Mouse (Mus musculus) lung, embryonic 16.5 days (tissue): Measurements from ENCODE around the gene Wscd2. TPM values are rescaled to one million over a fixed set of nuclear protein-coding genes. Genes with fewer than 3 reads are reported as not detected.

Source experiments
- ATAC-seq: fragments of 200-750 bp; cut with Nextera tagmentation; 2 replicates; pipeline ENCODE4 v1.8.0; 2017; ENCODE audit warnings: low read depth, mild to moderate bottlenecking, moderate library complexity
- H3K27ac ChIP-seq: fragments of 300-500 bp; sonication (generic); 2 replicates; pipeline ENCODE4 v1.5.1; 2014; ENCODE audit warnings: mild to moderate bottlenecking, control low read depth, low read length
- H3K27me3 ChIP-seq: fragments of 300-500 bp; sonication (generic); 2 replicates; pipeline ENCODE4 v1.6.1; 2014; ENCODE audit warnings: low read depth, low read length, mixed read lengths; ENCODE audit not compliant: control insufficient read depth, insufficient read depth
- H3K36me3 ChIP-seq: fragments of 300-500 bp; sonication (generic); 2 replicates; pipeline ENCODE4 v1.6.1; 2014; ENCODE audit warnings: low read length; ENCODE audit not compliant: control insufficient read depth, insufficient read depth
- H3K4me1 ChIP-seq: fragments of 300-500 bp; sonication (generic); replicated peaks from 2 replicates; pipeline ENCODE4 v1.6.1; 2014; ENCODE audit warnings: low read length, mixed read lengths; ENCODE audit not compliant: control insufficient read depth, insufficient read depth
- H3K4me2 ChIP-seq: fragments of 300-500 bp; sonication (generic); 2 replicates; pipeline ENCODE4 v1.6.1; 2014; ENCODE audit warnings: low read depth, low read length, control low read depth
- H3K4me3 ChIP-seq: fragments of 300-500 bp; sonication (generic); 2 replicates; pipeline ENCODE4 v1.5.1; 2014; ENCODE audit warnings: mild to moderate bottlenecking, low read length, control low read depth
- H3K9ac ChIP-seq: fragments of 300-500 bp; sonication (generic); 2 replicates; pipeline ENCODE4 v1.6.1; 2014; ENCODE audit warnings: low read length, control low read depth
- H3K9me3 ChIP-seq: fragments of 300-500 bp; sonication (generic); 2 replicates; pipeline ENCODE4 v1.6.1; 2016; ENCODE audit warnings: low read length; ENCODE audit not compliant: control insufficient read depth
- WGBS: fragments of 180-500 bp; shearing (Covaris S2); extraction: QIAGEN DNeasy Blood & Tissue Kit; methylation state at CpG from one replicate; pipeline ENCODE4 v1.1.7; 2014; 5-methylcytosine and 5-hydroxymethylcytosine counted together
- polyA plus RNA-seq: library from polyadenylated mRNA; unstranded; fragments of >200 nt; fragmentation: Nextera tagmentation; extraction: Ambion mirVana; gene quantifications from 2 replicates; pipeline ENCODE4 v1.2.1, GENCODE M21; 2015

Gene Wscd2
- polyA plus RNA-seq, 1 experiment from 2014 or later = 4.8 TPM

DNA sequence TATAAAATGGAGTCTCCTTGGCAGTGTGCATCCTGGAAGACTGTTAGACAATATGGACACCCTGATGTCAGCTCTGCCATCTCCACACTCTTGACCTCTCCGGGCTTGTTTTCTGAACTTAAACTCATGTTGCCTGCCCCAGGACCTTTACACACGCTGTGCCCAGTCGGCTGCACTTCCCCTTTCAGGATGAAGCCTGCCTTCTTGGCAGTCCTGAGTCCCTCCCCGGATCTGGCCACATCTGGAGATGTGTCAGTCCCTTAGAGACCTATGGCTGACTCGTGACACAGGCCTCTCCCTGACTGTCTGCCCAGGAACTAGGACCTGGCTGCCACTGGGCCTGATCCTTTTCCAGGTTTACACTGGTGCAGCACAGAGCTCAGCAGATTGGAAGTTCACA, 16.6 kb downstream of the Wscd2 start:
- Histone ChIP-seq H3K9ac (no peak overlapping the region), H3K27me3 (no peaks in the 10 kb centered on the region), H3K36me3 (no peaks in the 10 kb centered on the region), H3K4me3 (no peak overlapping the region), H3K4me1 (0 out of 2 replicates have a peak, but pooled peaks cover 2% of the 10 kb centered on the region), H3K9me3 (no peaks in the 10 kb centered on the region), H3K4me2 (no peak overlapping the region), H3K27ac (no peak overlapping the region)
- ATAC-seq = no peak
- 79% methylated on average over 5 of the region's 5 CpGs for WGBS

DNA sequence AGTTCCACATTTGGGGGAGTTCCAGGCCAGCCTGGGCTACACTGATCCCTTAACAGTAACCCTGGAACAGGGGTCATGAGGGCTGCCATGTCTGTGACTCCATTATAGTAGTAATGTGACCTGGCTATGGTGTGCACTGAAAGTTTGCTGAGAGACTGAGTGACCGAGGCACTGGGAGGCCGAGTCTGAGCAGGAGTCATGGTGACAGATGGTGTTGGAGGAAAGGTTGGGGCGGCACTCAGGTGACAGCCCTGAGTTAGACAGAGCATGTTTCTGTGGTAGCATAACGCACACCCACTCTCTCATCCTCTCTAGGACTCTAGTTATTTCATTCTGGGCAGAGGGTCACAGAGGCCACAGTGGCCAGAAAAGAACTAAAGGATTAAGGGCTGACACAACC, 19.0 kb downstream of the Wscd2 start:
- WGBS = 81% methylated on average over 4 of the region's 4 CpGs
- Histone ChIP-seq H3K27ac (no peak overlapping the region), H3K4me1 (peaks cover 6% of the 10 kb centered on the region), H3K36me3 (no peaks in the 10 kb centered on the region), H3K9ac (no peak overlapping the region), H3K4me3 (no peak overlapping the region), H3K9me3 (no peaks in the 10 kb centered on the region), H3K27me3 (no peaks in the 10 kb centered on the region), H3K4me2 (no peak overlapping the region)
- no peak for ATAC-seq

DNA sequence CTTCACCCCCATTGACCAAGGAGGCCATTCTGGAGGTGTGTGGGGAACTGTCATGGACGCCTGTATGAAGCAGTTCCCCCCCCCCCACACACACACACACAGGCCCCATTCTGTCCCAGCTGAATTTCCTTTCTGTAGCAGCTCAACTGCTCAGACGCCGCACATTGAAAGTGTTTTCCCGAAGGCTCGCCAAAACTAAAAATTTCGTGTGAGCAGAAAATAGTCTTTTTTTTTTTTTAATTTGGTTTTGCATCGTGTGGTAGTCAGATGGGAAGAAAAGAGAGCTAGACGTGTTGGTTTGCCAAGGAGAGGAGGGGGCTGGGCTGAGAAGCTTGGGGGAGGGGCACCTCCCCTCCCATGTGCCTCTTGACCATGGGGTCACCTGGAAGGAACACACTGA, 23.5 kb downstream of the Wscd2 start:
- Histone ChIP-seq H3K36me3 (no peaks in the 10 kb centered on the region), H3K27ac (no peak overlapping the region), H3K27me3 (no peaks in the 10 kb centered on the region), H3K9me3 (no peaks in the 10 kb centered on the region), H3K4me1 (peaks cover 7% of the 10 kb centered on the region), H3K4me3 (no peak overlapping the region), H3K4me2 (no peak overlapping the region), H3K9ac (no peak overlapping the region)
- 49% methylated on average over 8 of the region's 8 CpGs for WGBS
- no peak for ATAC-seq

DNA sequence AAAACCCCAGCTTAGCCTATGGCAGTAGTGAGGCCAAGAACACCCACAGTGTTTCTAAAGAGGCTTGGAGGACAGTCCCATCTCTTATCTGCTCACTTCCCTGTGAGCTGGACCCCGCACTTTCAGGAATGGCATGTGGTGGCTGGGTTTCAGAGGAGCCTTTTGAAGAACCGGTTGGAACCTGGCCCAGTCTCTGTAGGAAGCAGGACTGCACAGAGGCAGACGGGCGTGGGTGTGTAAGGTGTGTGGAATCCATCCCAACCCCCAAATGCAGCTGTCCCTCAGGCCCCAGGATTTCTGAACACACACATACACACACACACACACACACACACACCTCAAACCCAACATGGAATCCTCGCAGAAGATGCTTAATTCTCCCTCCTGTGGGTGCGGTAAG, 23.9 kb downstream of the Wscd2 start:
- WGBS = 41% methylated on average over 6 of the region's 6 CpGs
- ATAC-seq = no peak

DNA sequence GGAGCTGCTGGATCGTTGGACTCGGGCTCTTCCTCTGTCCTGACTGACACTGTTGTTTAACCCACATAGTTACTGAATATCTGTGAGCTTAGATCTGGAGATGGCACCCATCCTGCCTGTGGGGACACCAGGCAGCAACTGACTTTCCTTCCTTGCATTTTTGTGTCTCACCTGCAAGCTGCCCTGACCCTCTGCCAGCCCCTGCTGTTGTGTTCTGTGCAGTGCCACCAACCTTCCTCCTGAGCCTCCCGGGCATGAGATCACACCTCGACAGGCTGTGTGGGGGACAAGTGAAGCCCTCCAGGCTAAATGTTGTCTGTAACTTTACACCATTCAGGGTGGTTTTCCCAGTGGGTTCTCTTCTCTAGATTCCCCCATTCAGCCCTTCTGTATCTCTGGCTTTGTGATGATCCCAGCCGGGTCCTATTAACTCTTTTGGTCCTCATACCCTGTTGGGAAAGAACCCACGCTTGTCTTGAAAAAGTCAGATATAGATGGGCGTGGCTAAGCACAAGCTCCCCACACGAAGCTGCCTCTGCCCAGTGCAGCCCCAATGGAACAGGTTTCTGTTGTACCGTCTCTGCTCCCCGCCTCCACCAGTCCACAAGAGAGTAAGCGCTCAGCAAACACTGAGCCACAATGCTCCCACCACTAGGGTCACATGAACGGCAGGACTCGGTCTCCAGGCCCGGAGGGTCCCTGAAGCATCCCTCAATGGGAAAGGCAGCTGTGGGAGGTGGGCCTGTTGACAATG, 26.2 kb downstream of the Wscd2 start:
- peaks cover 7% of the 10 kb centered on the region for H3K4me1 ChIP-seq
- no peak overlapping the region for H3K9ac ChIP-seq
- no peaks in the 10 kb centered on the region for H3K27me3 ChIP-seq
- 29% methylated on average over 14 of the region's 14 CpGs for WGBS
- H3K4me3 ChIP-seq = no peak overlapping the region
- H3K36me3 ChIP-seq = no peaks in the 10 kb centered on the region
- no peak overlapping the region for H3K27ac ChIP-seq
- peak overlapping the region; percentile 13; the same call in 1 of the 2 replicates for H3K4me2 ChIP-seq
- H3K9me3 ChIP-seq = no peaks in the 10 kb centered on the region
- ATAC-seq = peak; percentile 16

More for the DNA sequence above, 23.9 kb downstream of the Wscd2 start:
- Histone ChIP-seq H3K4me3 (no peak overlapping the region), H3K9ac (no peak overlapping the region), H3K9me3 (no peaks in the 10 kb centered on the region), H3K36me3 (no peaks in the 10 kb centered on the region), H3K27ac (no peak overlapping the region), H3K4me1 (peaks cover 7% of the 10 kb centered on the region), H3K27me3 (no peaks in the 10 kb centered on the region), H3K4me2 (no peak overlapping the region)

DNA sequence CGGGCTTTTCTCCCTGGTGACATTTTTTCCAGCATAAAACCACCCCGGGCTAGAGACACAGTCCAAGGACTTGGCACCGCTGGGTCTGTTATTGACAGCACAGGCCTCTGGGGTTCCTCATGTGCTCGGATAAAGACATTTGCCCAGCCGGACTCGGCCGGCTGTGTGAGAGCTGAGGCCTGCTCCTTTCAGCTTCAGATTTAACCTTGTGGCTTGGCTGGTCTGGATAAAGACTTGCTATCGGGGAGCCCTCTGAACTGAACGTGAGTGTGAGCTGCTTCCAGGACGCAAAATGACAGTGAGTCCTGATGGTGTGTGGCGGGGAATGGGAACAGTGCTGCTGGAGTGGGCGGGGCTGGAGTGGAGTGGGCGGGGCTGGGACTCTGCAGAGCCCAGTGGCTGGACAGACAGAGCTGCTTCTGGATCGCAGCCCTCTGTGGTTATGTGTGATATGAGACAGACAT, 26.8 kb downstream of the Wscd2 start:
- H3K4me1 ChIP-seq = peaks cover 7% of the 10 kb centered on the region
- peak overlapping the region; percentile 13; the same call in 1 of the 2 replicates for H3K4me2 ChIP-seq
- no peaks in the 10 kb centered on the region for H3K27me3 ChIP-seq
- H3K36me3 ChIP-seq = no peaks in the 10 kb centered on the region
- 18% methylated on average over 14 of the region's 14 CpGs for WGBS
- H3K9ac ChIP-seq = no peak overlapping the region
- peak; percentile 90 for ATAC-seq
- no peaks in the 10 kb centered on the region for H3K9me3 ChIP-seq
- H3K4me3 ChIP-seq = no peak overlapping the region
- H3K27ac ChIP-seq = no peak overlapping the region

DNA sequence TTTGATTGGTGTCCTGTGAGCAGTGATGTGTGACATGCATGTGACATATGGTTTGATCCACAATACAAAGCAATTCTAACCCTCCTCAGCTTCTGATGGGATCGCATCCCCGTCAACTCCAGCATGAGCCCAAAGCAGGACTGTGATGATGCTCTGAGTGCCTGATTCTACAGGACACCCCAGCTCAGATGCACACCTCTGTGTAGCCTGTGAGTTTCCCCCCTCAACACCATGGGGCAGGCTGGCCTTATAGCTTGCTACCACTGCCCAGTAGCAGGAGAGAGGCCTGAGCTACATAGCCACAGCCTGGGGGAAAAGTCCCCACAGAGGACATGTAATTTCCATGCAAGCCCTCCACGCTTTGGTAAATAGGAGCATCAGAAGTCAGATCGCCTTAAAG, 27.3 kb downstream of the Wscd2 start:
- Histone ChIP-seq H3K4me2 (no peak overlapping the region), H3K9ac (no peak overlapping the region), H3K4me1 (peaks cover 7% of the 10 kb centered on the region), H3K27me3 (no peaks in the 10 kb centered on the region), H3K27ac (no peak overlapping the region), H3K4me3 (no peak overlapping the region), H3K9me3 (no peaks in the 10 kb centered on the region), H3K36me3 (no peaks in the 10 kb centered on the region)
- WGBS = 62% methylated on average over 4 of the region's 4 CpGs
- ATAC-seq = no peak

DNA sequence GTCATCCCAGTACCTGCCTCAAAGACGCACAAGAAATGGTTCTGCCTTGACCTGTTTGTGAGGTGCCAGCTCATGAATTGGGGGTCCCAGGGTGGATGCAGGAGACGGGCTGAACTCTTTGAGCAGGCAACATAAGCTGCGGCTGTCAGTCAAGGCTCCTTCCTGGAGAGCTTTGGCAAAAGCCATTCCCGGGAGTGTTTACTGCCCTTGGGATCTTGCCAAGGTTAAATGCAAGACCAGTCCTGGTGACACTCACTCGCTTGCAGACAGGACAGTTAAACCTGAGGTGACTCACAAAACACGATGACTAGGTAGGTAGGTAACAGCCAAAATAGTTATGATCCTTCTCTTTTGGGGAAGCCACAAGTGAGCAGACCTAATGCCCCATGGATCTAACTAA, 30.9 kb downstream of the Wscd2 start:
- Histone ChIP-seq H3K27ac (no peak overlapping the region), H3K4me1 (peaks cover 2% of the 10 kb centered on the region; the same call in 1 of the 2 replicates), H3K4me3 (no peak overlapping the region), H3K4me2 (no peak overlapping the region), H3K27me3 (no peaks in the 10 kb centered on the region), H3K9me3 (no peaks in the 10 kb centered on the region), H3K36me3 (no peaks in the 10 kb centered on the region), H3K9ac (no peak overlapping the region)
- WGBS = 54% methylated on average over 6 of the region's 6 CpGs
- ATAC-seq = no peak

DNA sequence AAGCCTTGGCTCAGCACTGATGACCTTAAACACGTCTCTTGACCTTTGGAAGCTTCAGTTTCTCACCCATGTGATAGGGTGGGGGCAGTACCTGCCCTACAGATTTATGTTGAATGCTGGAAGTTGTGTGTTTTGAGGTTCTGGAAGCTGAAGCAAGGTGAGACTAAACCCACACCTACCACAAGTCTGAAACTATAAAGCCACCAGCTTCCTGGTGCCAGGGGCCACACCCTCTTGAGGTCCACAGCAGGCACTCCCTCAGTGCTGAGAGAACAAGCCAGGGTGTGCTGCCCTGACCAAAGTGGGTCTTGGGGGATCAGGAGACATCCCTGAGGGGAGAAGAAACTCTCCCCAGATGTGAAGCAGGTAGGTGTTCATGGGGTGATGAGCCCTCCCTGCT, 48.7 kb downstream of the Wscd2 start:
- H3K4me2 ChIP-seq = no peak overlapping the region
- H3K27me3 ChIP-seq = no peaks in the 10 kb centered on the region
- no peak overlapping the region for H3K27ac ChIP-seq
- H3K4me1 ChIP-seq = no peaks in the 10 kb centered on the region
- H3K4me3 ChIP-seq = no peak overlapping the region
- WGBS = 11% methylated on average over 1 of the region's 1 CpGs
- H3K9me3 ChIP-seq = no peaks in the 10 kb centered on the region
- H3K9ac ChIP-seq = no peak overlapping the region
- H3K36me3 ChIP-seq = no peaks in the 10 kb centered on the region
- no peak for ATAC-seq
